Mouse (Mus musculus): Measurements from ENCODE around the gene Kbtbd12.

DNA sequence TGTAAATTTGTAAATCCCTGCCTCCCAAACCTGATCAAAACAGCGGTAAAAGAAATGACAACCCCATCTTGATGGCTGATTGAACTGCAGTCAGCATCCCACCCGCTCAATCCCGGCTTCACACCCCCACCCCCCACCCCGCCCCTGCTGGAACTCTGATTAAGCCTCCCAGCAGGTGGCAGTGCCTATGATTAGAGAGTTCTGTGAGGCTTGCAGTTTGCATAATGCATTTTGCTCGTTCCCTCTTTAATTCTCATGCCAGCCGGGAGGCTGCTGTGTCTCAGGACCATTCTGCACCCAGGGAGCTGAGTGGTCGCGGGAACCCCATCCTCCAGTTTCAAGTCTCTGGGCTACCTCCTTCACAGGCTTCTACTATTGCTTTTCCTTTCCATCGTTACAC lies 2.2 kb upstream of the Kbtbd12 start:
- TF ChIP-seq CTCF (IDR thresholded peaks at IDR 0.05; ENCODE audit: low read depth, low read length) (no peak), POLR2A (IDR thresholded peaks at IDR 0.05; ENCODE audit: extremely low read depth, insufficient read depth, low read length) (no peak)

Measured in liver, adult 2 months (tissue).